Mouse (Mus musculus): ENCODE measurements around the gene Serpinb8.

Serpinb8 gene

GRCm38 (mm10) chr1:107645086-107645485 lies 55.3 kb downstream of the Serpinb8 start:
- no peak for DNase-seq (ENCODE audit: low spot score)

- DNase-seq (ENCODE audit: low spot score) = no peak
Measured at GRCm38 (mm10) chr1:107657689-107658088, 67.9 kb downstream of the Serpinb8 start.

All from urinary bladder, postnatal 14 days (tissue).